Mouse (Mus musculus): ENCODE measurements at regions not wholly inside any gene's neighbourhood (a gene's known extent, or its start where the extent isn't known, plus 50 kb on each side); places are given as distances from the start of the nearest gene placed in this dataset.

DNA sequence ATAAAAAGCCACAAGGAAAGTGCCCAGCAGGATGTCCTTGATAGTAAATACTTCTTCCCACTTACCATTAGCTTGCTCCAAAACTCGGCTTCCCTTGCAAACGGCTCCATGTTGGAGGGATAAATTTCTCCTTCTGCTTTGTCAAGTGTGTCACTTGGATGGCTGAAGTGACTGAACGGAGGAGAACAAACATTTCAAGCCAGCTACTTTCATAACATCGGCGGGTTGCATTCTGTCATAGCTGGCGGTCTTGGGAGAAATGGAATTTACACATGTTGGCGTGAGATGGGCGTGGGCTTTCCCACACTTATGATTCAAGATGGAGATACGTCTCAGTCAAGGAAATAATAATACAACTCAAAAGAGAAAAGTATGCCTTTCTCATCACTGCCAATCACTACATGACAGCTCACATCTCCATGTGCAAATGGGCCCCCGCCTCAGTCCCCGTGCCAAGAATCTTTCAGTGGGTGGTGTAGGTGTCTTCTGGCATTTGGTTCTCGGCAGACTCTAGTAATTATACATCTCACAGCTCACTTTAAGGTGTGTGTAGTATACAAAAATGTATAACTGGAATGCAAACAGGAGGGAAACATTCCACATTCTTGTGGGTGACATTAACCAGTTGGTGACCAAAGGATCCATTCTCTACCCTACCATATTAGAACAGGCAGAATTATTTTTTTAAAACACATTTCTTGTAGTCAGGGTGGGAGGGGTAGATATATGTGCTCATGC, 141.4 kb upstream of the Sash1 start:
- no peaks in the 10 kb centered on the region for H3K27me3 ChIP-seq (replicated peaks)
- H3K4me3 ChIP-seq (replicated peaks), result no peak overlapping the region
- H3K4me1 ChIP-seq, result peaks cover 3% of the 10 kb centered on the region; the same call in 1 of the 2 replicates
- TF ChIP-seq GATA1 (IDR thresholded peaks at IDR 0.05; ENCODE audit: borderline replicate concordance, low read length) (no peak), FLI1 (IDR thresholded peaks at IDR 0.05; ENCODE audit: low read length) (no peak)
- H3K9me3 ChIP-seq, result peaks cover 3% of the 10 kb centered on the region; the same call in 1 of the 2 replicates
- no peaks in the 10 kb centered on the region for H3K36me3 ChIP-seq (replicated peaks; ENCODE audit: low read length)

DNA sequence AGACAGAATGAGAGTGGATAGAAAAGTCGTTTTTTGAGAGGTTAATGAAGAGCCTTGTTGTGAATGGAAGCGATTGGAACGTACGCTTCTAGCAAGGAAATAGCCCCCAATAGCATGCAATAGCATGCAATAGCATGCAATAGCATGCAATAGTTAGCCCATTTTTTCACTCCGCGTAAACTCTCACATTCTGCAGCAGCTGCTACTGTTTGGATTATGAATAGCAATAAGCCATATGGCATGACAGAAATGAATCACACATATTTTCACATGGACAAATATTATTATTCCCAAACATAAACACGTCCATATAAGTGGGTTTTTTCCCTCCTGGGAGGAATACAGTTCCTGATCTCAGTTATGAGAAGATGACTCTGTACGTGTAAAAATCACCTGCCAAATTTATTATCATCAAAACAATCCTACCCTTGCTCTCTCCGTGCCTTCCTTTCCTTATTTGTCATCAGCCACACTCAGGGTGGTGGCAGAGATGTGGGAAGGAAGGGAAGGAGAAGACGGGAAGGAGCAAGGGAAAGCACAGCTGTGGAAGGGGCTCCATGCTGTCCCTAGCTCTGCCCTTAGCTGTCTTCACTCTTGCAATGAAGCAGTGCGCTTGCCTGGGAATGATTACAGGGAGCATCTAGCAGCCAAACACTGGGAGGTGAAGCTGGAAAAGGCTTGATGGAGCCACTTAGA, 129.1 kb upstream of the Sash1 start:
- no peaks in the 10 kb centered on the region for H3K36me3 ChIP-seq (replicated peaks; ENCODE audit: low read length)
- no peaks in the 10 kb centered on the region for H3K9me3 ChIP-seq
- H3K4me1 ChIP-seq, result no peaks in the 10 kb centered on the region
- peaks cover 2% of the 10 kb centered on the region for H3K27me3 ChIP-seq (replicated peaks)
- no peak overlapping the region for H3K4me3 ChIP-seq (replicated peaks)
- TF ChIP-seq GATA1 (IDR thresholded peaks at IDR 0.05; ENCODE audit: borderline replicate concordance, low read length) (no peak), FLI1 (IDR thresholded peaks at IDR 0.05; ENCODE audit: low read length) (no peak)

DNA sequence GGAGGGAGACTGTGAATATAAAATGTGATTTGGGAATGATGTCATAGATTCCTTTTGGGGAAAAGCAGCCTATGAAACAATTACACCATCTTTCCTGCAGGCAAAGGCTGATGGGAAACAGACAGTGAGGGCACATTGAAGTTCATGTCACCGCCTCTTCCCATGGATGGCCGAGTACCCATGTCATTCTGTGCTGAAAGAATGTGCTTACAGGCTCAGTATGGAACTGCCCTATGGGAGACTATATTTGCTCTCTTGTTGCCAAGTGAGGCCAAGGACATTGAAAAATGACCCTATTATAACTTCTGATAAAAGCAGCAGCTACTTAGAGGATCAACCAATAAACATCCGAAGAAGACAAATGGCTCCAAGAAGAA, 127.7 kb upstream of the Sash1 start:
- TF ChIP-seq GATA1 (IDR thresholded peaks at IDR 0.05; ENCODE audit: borderline replicate concordance, low read length) (no peak), FLI1 (IDR thresholded peaks at IDR 0.05; ENCODE audit: low read length) (no peak)
- H3K9me3 ChIP-seq, result no peaks in the 10 kb centered on the region
- no peaks in the 10 kb centered on the region for H3K4me1 ChIP-seq
- no peaks in the 10 kb centered on the region for H3K36me3 ChIP-seq (replicated peaks; ENCODE audit: low read length)
- H3K27me3 ChIP-seq (replicated peaks), result peaks cover 2% of the 10 kb centered on the region
- H3K4me3 ChIP-seq (replicated peaks), result no peak overlapping the region

DNA sequence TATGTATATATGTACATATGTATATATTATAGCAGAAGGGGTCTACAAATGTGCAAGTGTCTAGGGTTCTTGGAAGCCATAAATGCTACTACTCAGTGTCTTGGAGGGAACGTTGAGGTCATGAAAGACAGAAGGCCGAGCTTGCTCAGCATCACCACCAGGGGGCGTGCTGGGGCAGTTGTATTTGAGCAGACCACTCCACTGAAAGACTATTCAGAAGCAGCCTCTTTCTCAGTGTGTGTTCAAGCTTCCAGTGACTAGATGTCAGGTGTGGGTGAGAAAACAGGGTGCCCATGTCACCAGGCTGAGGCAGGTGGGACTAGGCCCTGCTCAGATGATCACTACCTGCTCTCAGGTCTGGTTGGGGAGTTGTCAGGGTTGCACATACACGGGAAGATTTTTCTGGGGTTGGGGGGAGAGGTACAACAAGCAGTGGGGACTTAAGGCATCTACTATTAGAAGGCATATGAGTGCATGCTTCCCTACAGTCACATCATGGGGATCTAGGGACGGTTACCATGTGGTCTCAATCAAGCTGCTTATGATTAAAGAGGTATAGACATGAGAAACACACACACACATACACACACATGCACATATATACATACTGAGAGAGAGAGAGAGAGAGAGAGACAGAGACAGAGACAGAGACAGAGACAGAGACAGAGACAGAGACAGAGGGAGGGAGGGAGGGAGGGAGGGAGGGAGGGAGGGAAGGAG, 127.1 kb upstream of the Sash1 start:
- Histone ChIP-seq H3K9me3 (no peaks in the 10 kb centered on the region), H3K4me3 (replicated peaks) (no peak overlapping the region), H3K4me1 (no peaks in the 10 kb centered on the region), H3K36me3 (replicated peaks; ENCODE audit: low read length) (no peaks in the 10 kb centered on the region), H3K27me3 (replicated peaks) (peaks cover 2% of the 10 kb centered on the region)
- no peak for TF ChIP-seq FLI1 (IDR thresholded peaks at IDR 0.05; ENCODE audit: low read length)
- TF ChIP-seq GATA1 (IDR thresholded peaks at IDR 0.05; ENCODE audit: borderline replicate concordance, low read length), result no peak

DNA sequence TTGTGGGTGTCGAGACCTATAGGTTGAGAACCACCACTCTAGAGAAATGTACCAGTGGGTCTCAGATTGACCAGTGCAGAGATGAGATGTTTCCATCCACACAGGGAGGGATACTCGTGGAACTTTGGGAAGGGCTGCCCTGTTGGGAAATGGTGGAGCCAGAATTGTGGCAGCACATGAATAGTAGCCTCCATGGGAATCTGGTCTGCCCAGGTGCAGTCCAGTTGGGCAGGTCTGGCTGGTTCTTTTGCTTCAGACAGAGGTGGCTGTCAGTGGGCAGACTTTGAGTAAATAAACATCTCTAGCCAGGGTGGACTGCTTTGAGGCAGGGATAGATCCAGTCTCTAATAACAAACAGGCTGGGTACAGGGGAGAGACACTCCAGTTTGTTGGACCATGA, 126.0 kb upstream of the Sash1 start:
- Histone ChIP-seq H3K9me3 (no peaks in the 10 kb centered on the region), H3K4me1 (no peaks in the 10 kb centered on the region), H3K4me3 (replicated peaks) (no peak overlapping the region), H3K36me3 (replicated peaks; ENCODE audit: low read length) (no peaks in the 10 kb centered on the region), H3K27me3 (replicated peaks) (peaks cover 2% of the 10 kb centered on the region)
- TF ChIP-seq GATA1 (IDR thresholded peaks at IDR 0.05; ENCODE audit: borderline replicate concordance, low read length), result no peak

DNA sequence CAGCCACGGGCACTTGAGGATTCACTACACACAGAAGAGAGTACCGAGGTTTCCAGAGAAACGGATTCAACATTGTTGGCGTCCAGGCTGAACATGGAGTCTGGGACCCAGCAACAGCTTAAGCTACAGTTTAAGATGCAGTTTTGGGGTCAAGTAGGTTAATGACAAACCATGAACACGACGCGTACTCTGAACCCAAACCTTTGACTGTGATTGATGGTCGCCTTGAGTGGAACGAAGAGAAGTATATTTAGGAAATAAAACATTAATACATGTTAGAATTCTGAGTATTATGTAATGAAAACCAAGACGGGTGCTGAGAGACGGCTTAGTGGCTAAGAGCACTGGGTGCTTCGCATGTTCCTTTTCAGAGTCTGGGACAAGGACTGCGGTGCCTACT, 124.3 kb upstream of the Sash1 start:
- Histone ChIP-seq H3K4me3 (replicated peaks) (no peak overlapping the region), H3K27me3 (replicated peaks) (peaks cover 5% of the 10 kb centered on the region), H3K9me3 (no peaks in the 10 kb centered on the region), H3K36me3 (replicated peaks; ENCODE audit: low read length) (no peaks in the 10 kb centered on the region), H3K4me1 (no peaks in the 10 kb centered on the region)
- no peak for TF ChIP-seq FLI1 (IDR thresholded peaks at IDR 0.05; ENCODE audit: low read length)
- TF ChIP-seq GATA1 (IDR thresholded peaks at IDR 0.05; ENCODE audit: borderline replicate concordance, low read length), result no peak

DNA sequence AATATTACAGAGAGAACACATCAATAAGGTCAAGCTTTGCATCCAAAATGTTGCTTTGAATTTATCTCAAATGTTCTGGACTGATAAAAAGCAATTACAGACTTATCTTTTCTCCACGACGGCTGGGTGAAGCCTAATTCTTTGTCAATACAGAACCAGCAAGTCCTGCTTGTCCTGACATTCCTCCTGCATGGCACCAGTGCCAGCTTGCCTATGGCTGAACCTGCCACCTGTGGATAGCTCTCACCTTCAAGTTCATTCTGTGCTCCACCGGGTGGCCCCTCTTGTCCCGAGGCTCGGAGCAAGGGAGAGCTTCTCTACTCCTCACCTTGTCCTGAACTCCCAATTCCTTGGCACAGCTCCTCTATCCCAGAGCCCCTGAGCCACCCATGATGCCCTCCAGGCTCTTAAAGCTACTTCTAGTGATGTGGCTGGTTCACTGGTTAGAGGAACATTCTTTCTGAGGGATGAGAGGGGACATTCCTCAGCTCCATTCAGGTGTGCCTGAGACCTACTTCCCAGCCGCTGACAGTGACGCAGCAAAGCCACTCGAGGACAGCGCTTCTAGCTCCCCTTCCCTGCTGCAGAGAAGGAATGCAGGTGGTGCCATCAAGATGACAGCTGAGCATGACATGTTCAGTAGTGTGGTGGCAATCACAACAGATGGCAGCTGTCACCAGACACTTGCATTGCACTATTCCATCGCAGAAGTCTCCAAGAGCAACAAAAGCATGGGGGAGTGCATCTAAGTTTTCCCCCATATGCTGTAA, 119.5 kb upstream of the Sash1 start:
- no peak overlapping the region for H3K4me3 ChIP-seq (replicated peaks)
- H3K4me1 ChIP-seq, result no peaks in the 10 kb centered on the region
- no peaks in the 10 kb centered on the region for H3K36me3 ChIP-seq (replicated peaks; ENCODE audit: low read length)
- H3K27me3 ChIP-seq (replicated peaks), result peaks cover 4% of the 10 kb centered on the region
- no peaks in the 10 kb centered on the region for H3K9me3 ChIP-seq
- TF ChIP-seq GATA1 (IDR thresholded peaks at IDR 0.05; ENCODE audit: borderline replicate concordance, low read length) (no peak), FLI1 (IDR thresholded peaks at IDR 0.05; ENCODE audit: low read length) (no peak)

DNA sequence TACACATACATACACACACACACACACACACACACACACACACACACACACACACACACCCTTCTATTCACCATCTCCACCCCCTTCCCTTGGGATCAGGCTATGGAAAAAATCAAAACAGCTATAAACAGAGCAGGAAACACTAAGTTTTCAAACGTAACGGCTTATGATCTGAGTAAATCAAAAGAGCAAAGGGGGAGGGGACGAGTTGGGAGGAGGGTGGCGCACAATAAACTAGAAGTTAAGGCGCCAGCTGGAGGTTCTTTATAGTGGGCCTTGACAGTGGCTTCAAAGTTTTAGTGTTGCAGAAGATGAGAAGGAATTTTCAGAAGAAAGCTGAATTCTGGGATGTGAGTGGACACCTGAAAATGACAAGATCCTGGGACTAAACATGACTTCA, 116.4 kb upstream of the Sash1 start:
- no peaks in the 10 kb centered on the region for H3K36me3 ChIP-seq (replicated peaks; ENCODE audit: low read length)
- no peaks in the 10 kb centered on the region for H3K9me3 ChIP-seq
- H3K4me1 ChIP-seq, result no peaks in the 10 kb centered on the region
- TF ChIP-seq FLI1 (IDR thresholded peaks at IDR 0.05; ENCODE audit: low read length) (no peak), GATA1 (IDR thresholded peaks at IDR 0.05; ENCODE audit: borderline replicate concordance, low read length) (no peak)
- peaks cover 4% of the 10 kb centered on the region for H3K27me3 ChIP-seq (replicated peaks)
- no peak overlapping the region for H3K4me3 ChIP-seq (replicated peaks)

DNA sequence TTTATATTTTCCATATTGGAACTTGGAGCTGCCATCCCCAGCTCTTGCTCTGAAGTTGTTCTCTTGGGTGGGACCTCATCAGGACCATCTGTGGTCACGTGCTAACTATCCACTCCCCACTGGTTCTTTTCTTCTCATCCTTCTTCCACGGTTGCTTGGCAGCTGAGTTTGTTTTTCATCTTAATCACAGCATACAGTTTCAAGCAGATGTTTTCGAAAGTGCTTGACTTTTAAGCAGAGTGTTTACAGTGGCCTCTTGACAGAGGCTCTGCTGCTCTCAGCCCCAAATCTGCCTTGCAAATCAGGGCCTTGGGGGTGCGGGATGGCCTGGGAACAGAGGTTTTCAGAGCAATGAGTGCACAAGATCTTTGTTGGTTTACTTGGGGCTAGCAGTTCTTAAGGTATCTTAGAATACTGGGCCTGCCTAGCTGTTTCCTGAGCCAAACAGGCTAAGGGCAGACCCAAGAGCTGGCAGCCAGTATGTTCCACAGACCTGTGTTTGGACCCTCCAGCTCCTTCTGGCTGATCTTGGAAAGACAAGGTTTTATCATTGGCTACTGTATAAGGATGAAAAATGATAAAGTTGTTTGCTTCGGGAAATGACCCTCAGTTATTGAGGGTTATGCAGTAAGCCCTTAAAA, 113.0 kb upstream of the Sash1 start:
- no peaks in the 10 kb centered on the region for H3K36me3 ChIP-seq (replicated peaks; ENCODE audit: low read length)
- no peaks in the 10 kb centered on the region for H3K9me3 ChIP-seq
- H3K4me1 ChIP-seq, result no peaks in the 10 kb centered on the region
- H3K4me3 ChIP-seq (replicated peaks), result no peak overlapping the region
- TF ChIP-seq GATA1 (IDR thresholded peaks at IDR 0.05; ENCODE audit: borderline replicate concordance, low read length) (no peak), FLI1 (IDR thresholded peaks at IDR 0.05; ENCODE audit: low read length) (no peak)
- H3K27me3 ChIP-seq (replicated peaks), result no peaks in the 10 kb centered on the region

All from megakaryocyte, embryonic 14.5 days (primary cell).